Mouse (Mus musculus) midbrain, embryonic 11.5 days (tissue): ENCODE results near the gene Ttn. TPM values are rescaled to one million over a fixed set of nuclear protein-coding genes. Genes with fewer than 3 reads are reported as not detected.

Source experiments
- ATAC-seq: fragments of 200-750 bp; cut with Nextera tagmentation; 2 replicates; pipeline ENCODE4 v1.8.0; 2017; ENCODE audit warnings: moderate TSS enrichment, moderate library complexity; ENCODE audit not compliant: low FRiP score
- DNase-seq: peaks from one replicate; pipeline ENCODE4 v3.0.0; 2015; ENCODE audit warnings: low spot score; ENCODE audit errors: missing footprints
- H3K27ac ChIP-seq: fragments of 300-500 bp; sonication (generic); 2 replicates; pipeline ENCODE4 v1.5.1; 2014; ENCODE audit warnings: low read depth, low read length
- H3K27me3 ChIP-seq: fragments of 300-500 bp; sonication (generic); 2 replicates; pipeline ENCODE4 v1.6.1; 2014; ENCODE audit warnings: mild to moderate bottlenecking, low read length, moderate library complexity, mixed read lengths; ENCODE audit not compliant: control insufficient read depth, insufficient read depth
- H3K36me3 ChIP-seq: fragments of 300-500 bp; sonication (generic); 2 replicates; pipeline ENCODE4 v1.6.1; 2014; ENCODE audit warnings: mild to moderate bottlenecking, low read length, moderate library complexity, mixed read lengths; ENCODE audit not compliant: control insufficient read depth, insufficient read depth
- H3K4me1 ChIP-seq: fragments of 300-500 bp; sonication (generic); 2 replicates; pipeline ENCODE4 v1.6.1; 2014; ENCODE audit warnings: low read length; ENCODE audit not compliant: control insufficient read depth, insufficient read depth
- H3K4me2 ChIP-seq: fragments of 300-500 bp; sonication (generic); 2 replicates; pipeline ENCODE4 v1.6.1; 2014; ENCODE audit warnings: mild to moderate bottlenecking, moderate library complexity
- H3K4me3 ChIP-seq: fragments of 300-500 bp; sonication (generic); 2 replicates; pipeline ENCODE4 v1.5.1; 2014; ENCODE audit warnings: low read depth, low read length
- H3K9ac ChIP-seq: fragments of 300-500 bp; sonication (generic); 2 replicates; pipeline ENCODE4 v1.6.1; 2014; ENCODE audit warnings: low read length
- H3K9me3 ChIP-seq: fragments of 300-500 bp; sonication (generic); 2 replicates; pipeline ENCODE4 v1.6.1; 2016; ENCODE audit warnings: low read length; ENCODE audit not compliant: control insufficient read depth
- WGBS: fragments of 180-500 bp; shearing (Covaris S2); extraction: QIAGEN DNeasy Blood & Tissue Kit; methylation state at CpG from one replicate; pipeline ENCODE4 v1.1.7; 2014; 5-methylcytosine and 5-hydroxymethylcytosine counted together
- polyA plus RNA-seq: library from polyadenylated mRNA; unstranded; fragments of >200 nt; fragmentation: Nextera tagmentation; extraction: Ambion mirVana; gene quantifications from 2 replicates; pipeline ENCODE4 v1.2.1, GENCODE M21; 2014

The Ttn gene
- polyA plus RNA-seq, 1 experiment from 2014 or later: 0.04 TPM

DNA sequence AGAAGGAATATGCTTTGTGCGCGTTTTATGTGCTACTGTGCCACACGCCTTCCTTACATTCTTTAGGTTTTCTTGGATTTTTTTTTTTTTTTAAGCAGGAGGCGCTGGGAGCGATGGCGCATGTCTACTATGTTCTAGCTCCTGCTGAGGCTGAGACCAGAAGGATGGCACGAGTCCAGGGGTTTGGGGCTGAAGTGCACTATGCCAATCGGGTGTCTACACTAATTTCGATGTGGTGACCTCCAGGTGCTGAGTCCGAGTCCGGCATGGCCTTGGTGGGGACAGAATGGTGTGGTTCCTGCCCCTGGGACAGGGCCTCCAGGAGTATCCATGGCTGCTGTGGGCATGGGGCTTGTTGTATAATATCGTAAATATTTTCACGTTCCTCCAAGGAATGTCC lies 323.8 kb downstream of the Ttn start:
- H3K4me3 ChIP-seq: no peak overlapping the region
- H3K4me2 ChIP-seq: no peak overlapping the region
- no peak overlapping the region for H3K9ac ChIP-seq
- DNase-seq (no peak), ATAC-seq (no peak)
- WGBS: 82% methylated on average over 13 of the region's 13 CpGs
- H3K27me3 ChIP-seq: no peaks in the 10 kb centered on the region
- no peaks in the 10 kb centered on the region for H3K4me1 ChIP-seq
- H3K9me3 ChIP-seq: no peaks in the 10 kb centered on the region
- no peak overlapping the region for H3K27ac ChIP-seq
- no peaks in the 10 kb centered on the region for H3K36me3 ChIP-seq

DNA sequence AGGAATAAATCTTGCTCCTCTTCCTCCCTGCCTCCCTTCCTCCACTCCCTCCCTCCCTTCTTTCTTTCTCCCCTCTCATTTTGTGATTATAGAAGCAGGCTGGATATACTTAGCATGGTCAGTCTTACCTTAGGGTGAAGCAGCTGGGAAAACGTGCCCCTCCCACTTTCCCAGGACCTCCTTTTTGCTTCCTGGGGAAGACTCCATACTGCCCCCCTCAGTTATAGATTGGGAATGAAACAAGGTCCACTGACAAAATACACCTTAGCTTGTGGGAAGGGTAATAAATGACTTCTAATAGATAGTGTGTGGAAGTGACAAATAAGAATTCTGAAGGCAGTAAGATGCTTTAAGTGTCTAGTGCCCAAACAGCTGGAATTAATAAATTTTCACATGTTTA lies 326.4 kb downstream of the Ttn start:
- ATAC-seq (no peak), DNase-seq (peak; percentile 73)
- Histone ChIP-seq H3K27ac (no peak overlapping the region), H3K27me3 (no peaks in the 10 kb centered on the region), H3K9ac (no peak overlapping the region), H3K4me2 (no peak overlapping the region), H3K4me3 (no peak overlapping the region), H3K9me3 (no peaks in the 10 kb centered on the region), H3K4me1 (no peaks in the 10 kb centered on the region), H3K36me3 (no peaks in the 10 kb centered on the region)
- 4% methylated on average over 1 of the region's 1 CpGs for WGBS

DNA sequence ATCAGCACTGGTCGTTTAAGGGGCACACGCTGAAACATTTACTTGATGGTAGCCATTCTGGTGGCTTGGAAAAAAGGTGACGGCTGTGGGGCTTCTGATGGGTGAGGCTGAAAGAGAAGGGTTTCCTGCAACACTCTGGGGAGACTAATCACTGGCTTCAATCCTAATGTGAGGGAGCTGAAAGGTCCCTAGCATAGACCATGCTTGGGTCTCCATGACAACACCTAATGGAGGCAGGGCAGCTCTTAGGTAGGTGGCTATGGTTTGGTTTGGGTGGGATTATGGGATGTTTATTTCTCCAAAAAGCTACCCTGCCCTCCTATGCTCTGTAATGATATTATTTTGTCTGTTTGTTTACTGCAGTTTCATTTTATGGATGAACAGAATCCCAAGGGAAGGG lies 326.9 kb downstream of the Ttn start:
- WGBS: 80% methylated on average over 3 of the region's 3 CpGs
- peak; percentile 69 for DNase-seq
- Histone ChIP-seq H3K4me2 (no peak overlapping the region), H3K4me1 (no peaks in the 10 kb centered on the region), H3K4me3 (no peak overlapping the region), H3K27ac (no peak overlapping the region), H3K36me3 (no peaks in the 10 kb centered on the region), H3K9me3 (no peaks in the 10 kb centered on the region), H3K27me3 (no peaks in the 10 kb centered on the region), H3K9ac (no peak overlapping the region)
- no peak for ATAC-seq

DNA sequence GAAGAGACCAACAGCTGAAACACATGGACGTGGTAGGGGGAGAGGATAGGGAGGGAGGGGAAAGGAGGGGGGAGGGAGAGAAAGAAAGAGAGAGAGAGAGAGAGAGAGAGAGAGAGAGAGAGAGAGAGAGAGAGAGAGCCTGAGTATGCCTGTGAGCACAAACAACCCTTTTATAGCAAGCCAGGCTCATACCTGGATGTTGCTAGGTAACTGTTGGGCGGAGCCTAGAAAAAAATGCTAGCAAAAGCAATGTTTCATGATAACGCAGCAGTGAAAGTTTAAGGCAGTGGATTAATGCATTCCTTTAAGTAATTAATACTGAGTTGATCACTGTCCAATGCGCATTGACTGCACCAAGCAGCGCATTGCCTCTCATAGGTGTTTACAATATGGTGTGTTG lies 327.7 kb downstream of the Ttn start:
- 81% methylated on average over 5 of the region's 5 CpGs for WGBS
- Histone ChIP-seq H3K9me3 (no peaks in the 10 kb centered on the region), H3K27me3 (no peaks in the 10 kb centered on the region), H3K27ac (no peak overlapping the region), H3K36me3 (no peaks in the 10 kb centered on the region), H3K4me3 (no peak overlapping the region), H3K9ac (no peak overlapping the region), H3K4me1 (no peaks in the 10 kb centered on the region), H3K4me2 (no peak overlapping the region)
- no peak for ATAC-seq
- DNase-seq: peak; percentile 37

Other genes starting within 250 kb of the Ttn start
- gene Ccdc141, start 188.1 kb upstream of the Ttn start, polyA plus RNA-seq: 2.5 and 4.4 TPM in 2 replicates